Mouse (Mus musculus): ENCODE results near the gene Rcor3. TPM values are rescaled to one million over a fixed set of nuclear protein-coding genes. Genes with fewer than 3 reads are reported as not detected.

The Rcor3 gene
- total RNA-seq, 1 experiment = 3.7 TPM

- no peaks in the 10 kb centered on the region for H3K36me3 ChIP-seq (ENCODE audit: control insufficient read depth, insufficient read depth, low read length, poor library complexity, severe bottlenecking)
- TF ChIP-seq HCFC1 (IDR thresholded peaks at IDR 0.05; ENCODE audit: borderline replicate concordance, insufficient read depth, low read length) (no peak), ZNF384 (IDR thresholded peaks at IDR 0.05; ENCODE audit: low read depth, low read length) (no peak), MAFK (IDR thresholded peaks at IDR 0.05; ENCODE audit: insufficient read depth, low read depth, low read length) (no peak), CHD2 (IDR thresholded peaks at IDR 0.05; ENCODE audit: low read depth, low read length) (no peak), ZC3H11A (IDR thresholded peaks at IDR 0.05; ENCODE audit: borderline replicate concordance, low read depth, low read length) (no peak)
- no peak overlapping the region for H3K4me3 ChIP-seq (ENCODE audit: insufficient read depth in 1 of 2, low read depth in 1 of 2, low read length in 2 of 2, poor library complexity in 1 of 2, severe bottlenecking in 1 of 2)
- no peaks in the 10 kb centered on the region for H3K9me3 ChIP-seq (ENCODE audit: control insufficient read depth, insufficient read depth, low read depth, low read length)
- H3K9ac ChIP-seq (ENCODE audit: insufficient read depth, low read depth, low read length, poor library complexity, severe bottlenecking) = no peak overlapping the region
- H3K4me1 ChIP-seq (ENCODE audit: control insufficient read depth in 2 of 2, insufficient read depth in 2 of 2, low read length in 2 of 2, poor library complexity in 1 of 2) = no peaks in the 10 kb centered on the region
- in situ Hi-C loops (cut with MboI; ENCODE audit: low sequenced_read_pairs in 2 of 2, unreplicated experiment in 2 of 2) = no loop called here
- no peak for DNase-seq (ENCODE audit: low read depth, low spot score)
- H3K27ac ChIP-seq (ENCODE audit: insufficient read depth, low read depth, low read length, poor library complexity, severe bottlenecking) = no peak overlapping the region
Measured at GRCm38 (mm10) chr1:192076796-192077535, 60.9 kb downstream of the Rcor3 start.

GRCm38 (mm10) chr1:192076101-192076500, 61.8 kb downstream of the Rcor3 start:
- H3K4me1 ChIP-seq (ENCODE audit: control insufficient read depth in 2 of 2, insufficient read depth in 2 of 2, low read length in 2 of 2, poor library complexity in 1 of 2) = no peaks in the 10 kb centered on the region
- DNase-seq (ENCODE audit: low read depth, low spot score) = no peak

GRCm38 (mm10) chr1:192074824-192075223, 63.0 kb downstream of the Rcor3 start:
- DNase-seq (ENCODE audit: low read depth, low spot score) = no peak
- Histone ChIP-seq H3K4me3 (ENCODE audit: insufficient read depth in 1 of 2, low read depth in 1 of 2, low read length in 2 of 2, poor library complexity in 1 of 2, severe bottlenecking in 1 of 2) (no peak overlapping the region), H3K27ac (ENCODE audit: insufficient read depth, low read depth, low read length, poor library complexity, severe bottlenecking) (no peak overlapping the region), H3K36me3 (ENCODE audit: control insufficient read depth, insufficient read depth, low read length, poor library complexity, severe bottlenecking) (no peaks in the 10 kb centered on the region), H3K4me1 (ENCODE audit: control insufficient read depth in 2 of 2, insufficient read depth in 2 of 2, low read length in 2 of 2, poor library complexity in 1 of 2) (no peaks in the 10 kb centered on the region), H3K9ac (ENCODE audit: insufficient read depth, low read depth, low read length, poor library complexity, severe bottlenecking) (no peak overlapping the region), H3K9me3 (ENCODE audit: control insufficient read depth, insufficient read depth, low read depth, low read length) (no peaks in the 10 kb centered on the region)
- no peak for TF ChIP-seq CHD2 (IDR thresholded peaks at IDR 0.05; ENCODE audit: low read depth, low read length)
- TF ChIP-seq ZC3H11A (IDR thresholded peaks at IDR 0.05; ENCODE audit: borderline replicate concordance, low read depth, low read length) = no peak
- in situ Hi-C loops (cut with MboI; ENCODE audit: low sequenced_read_pairs in 2 of 2, unreplicated experiment in 2 of 2) = no loop called here

More at GRCm38 (mm10) chr1:192076101-192076500, 61.8 kb downstream of the Rcor3 start:
- in situ Hi-C loops (cut with MboI; ENCODE audit: low sequenced_read_pairs in 2 of 2, unreplicated experiment in 2 of 2) = no loop called here
- Histone ChIP-seq H3K36me3 (ENCODE audit: control insufficient read depth, insufficient read depth, low read length, poor library complexity, severe bottlenecking) (no peaks in the 10 kb centered on the region), H3K27ac (ENCODE audit: insufficient read depth, low read depth, low read length, poor library complexity, severe bottlenecking) (no peak overlapping the region), H3K4me3 (ENCODE audit: insufficient read depth in 1 of 2, low read depth in 1 of 2, low read length in 2 of 2, poor library complexity in 1 of 2, severe bottlenecking in 1 of 2) (no peak overlapping the region), H3K9ac (ENCODE audit: insufficient read depth, low read depth, low read length, poor library complexity, severe bottlenecking) (no peak overlapping the region), H3K9me3 (ENCODE audit: control insufficient read depth, insufficient read depth, low read depth, low read length) (no peaks in the 10 kb centered on the region)
- TF ChIP-seq ZC3H11A (IDR thresholded peaks at IDR 0.05; ENCODE audit: borderline replicate concordance, low read depth, low read length) (no peak), HCFC1 (IDR thresholded peaks at IDR 0.05; ENCODE audit: borderline replicate concordance, insufficient read depth, low read length) (no peak), CHD2 (IDR thresholded peaks at IDR 0.05; ENCODE audit: low read depth, low read length) (no peak), MAFK (IDR thresholded peaks at IDR 0.05; ENCODE audit: insufficient read depth, low read depth, low read length) (no peak), ZNF384 (IDR thresholded peaks at IDR 0.05; ENCODE audit: low read depth, low read length) (no peak)

GRCm38 (mm10) chr1:192072426-192072825, 65.4 kb downstream of the Rcor3 start:
- no peaks in the 10 kb centered on the region for H3K4me1 ChIP-seq (ENCODE audit: control insufficient read depth in 2 of 2, insufficient read depth in 2 of 2, low read length in 2 of 2, poor library complexity in 1 of 2)
- DNase-seq (ENCODE audit: low read depth, low spot score) = no peak
- H3K27ac ChIP-seq (ENCODE audit: insufficient read depth, low read depth, low read length, poor library complexity, severe bottlenecking) = no peak overlapping the region
- no peak overlapping the region for H3K4me3 ChIP-seq (ENCODE audit: insufficient read depth in 1 of 2, low read depth in 1 of 2, low read length in 2 of 2, poor library complexity in 1 of 2, severe bottlenecking in 1 of 2)
- TF ChIP-seq MAFK (IDR thresholded peaks at IDR 0.05; ENCODE audit: insufficient read depth, low read depth, low read length) (no peak), ZNF384 (IDR thresholded peaks at IDR 0.05; ENCODE audit: low read depth, low read length) (no peak), CHD2 (IDR thresholded peaks at IDR 0.05; ENCODE audit: low read depth, low read length) (no peak), ZC3H11A (IDR thresholded peaks at IDR 0.05; ENCODE audit: borderline replicate concordance, low read depth, low read length) (no peak), HCFC1 (IDR thresholded peaks at IDR 0.05; ENCODE audit: borderline replicate concordance, insufficient read depth, low read length) (no peak)
- H3K36me3 ChIP-seq (ENCODE audit: control insufficient read depth, insufficient read depth, low read length, poor library complexity, severe bottlenecking) = no peaks in the 10 kb centered on the region
- no peak overlapping the region for H3K9ac ChIP-seq (ENCODE audit: insufficient read depth, low read depth, low read length, poor library complexity, severe bottlenecking)
- in situ Hi-C loops (cut with MboI; ENCODE audit: low sequenced_read_pairs in 2 of 2, unreplicated experiment in 2 of 2) = no loop called here
- no peaks in the 10 kb centered on the region for H3K9me3 ChIP-seq (ENCODE audit: control insufficient read depth, insufficient read depth, low read depth, low read length)
